Mouse (Mus musculus) bone marrow macrophage, adult 2 months (primary cell): ENCODE results near the gene Rgp1.

Experiments used
- CTCF ChIP-seq: IDR thresholded peaks from 2 replicates; pipeline ENCODE4 v1.5.1; 2012; ENCODE audit warnings: low read depth, mild to moderate bottlenecking, low read length, moderate library complexity
- POLR2A ChIP-seq: IDR thresholded peaks from 2 replicates; pipeline ENCODE4 v1.6.1; 2012; ENCODE audit warnings: mild to moderate bottlenecking, low read depth, low read length, borderline replicate concordance

DNA sequence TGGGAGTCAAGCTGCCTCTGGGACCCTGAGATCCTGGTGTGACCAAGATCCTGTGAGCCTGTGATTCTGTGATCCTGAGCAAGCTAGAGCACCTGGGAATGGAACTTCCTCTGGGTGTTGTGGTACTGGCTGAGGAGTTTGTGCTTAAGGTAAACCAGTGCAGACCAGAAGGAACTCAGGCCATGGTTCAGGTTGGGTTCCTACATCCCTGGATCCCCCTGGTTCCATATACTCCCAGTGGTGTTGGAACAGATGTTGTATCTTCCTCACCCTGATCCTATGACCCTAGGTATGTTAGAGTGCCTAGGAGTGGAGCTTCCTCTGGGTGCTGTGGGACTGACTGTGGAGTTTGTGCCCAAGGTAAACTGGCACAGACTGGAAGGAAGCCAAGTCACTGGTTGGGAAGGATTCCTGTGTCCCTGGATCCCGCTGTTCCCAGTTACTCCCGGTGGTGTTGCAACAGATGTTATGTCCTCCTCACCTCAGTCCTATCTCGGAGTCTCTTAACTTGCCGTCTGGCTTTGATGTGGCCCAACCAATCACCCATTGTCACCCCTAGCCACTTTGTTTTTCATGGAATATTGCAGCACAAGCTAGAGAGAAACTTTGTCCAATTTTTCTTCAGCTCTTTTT lies 41.7 kb downstream of the Rgp1 start:
- TF ChIP-seq POLR2A (no peak), CTCF (no peak)
